Mouse (Mus musculus) G1E-ER4 (cell line): ENCODE results near the gene Chrne. TPM values are rescaled to one million over a fixed set of nuclear protein-coding genes. Genes with fewer than 3 reads are reported as not detected.

Experiments
- GATA1 ChIP-seq: IDR thresholded peaks from one replicate; pipeline ENCODE4 v1.8.0; 2012; ENCODE audit warnings: low read length, inconsistent platforms
- polyA plus RNA-seq: library from polyadenylated mRNA; stranded (reverse); fragments of >175 nt; gene quantifications from 2 replicates; pipeline ENCODE4 v1.2.3, GENCODE M21; 2012

The Chrne gene
- not detected in 2 replicates for polyA plus RNA-seq

DNA sequence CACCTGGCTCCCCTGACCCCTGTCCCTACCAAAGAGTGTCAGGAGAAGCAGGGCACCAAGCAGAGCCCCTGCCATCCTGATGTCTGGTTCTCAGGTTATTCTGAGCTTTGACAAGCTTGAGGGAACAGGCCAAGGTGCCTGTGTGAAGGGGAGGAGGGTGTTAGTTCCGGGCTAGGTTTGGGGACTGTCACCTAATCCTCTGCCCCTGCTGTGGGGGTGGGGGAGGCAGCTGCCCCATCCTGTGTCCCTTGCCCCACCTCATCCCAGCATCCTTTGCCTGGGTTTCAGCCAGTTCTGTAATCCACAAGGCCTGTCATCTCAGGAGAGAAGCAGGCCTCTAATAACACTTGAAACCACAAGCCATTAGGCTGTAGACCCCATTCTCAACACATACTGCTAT is at the start of gene Chrne:
Gene Chrne, minus strand, starts transcription at position 116 of the 400 bp plus-strand sequence.
- no peak for TF ChIP-seq GATA1

DNA sequence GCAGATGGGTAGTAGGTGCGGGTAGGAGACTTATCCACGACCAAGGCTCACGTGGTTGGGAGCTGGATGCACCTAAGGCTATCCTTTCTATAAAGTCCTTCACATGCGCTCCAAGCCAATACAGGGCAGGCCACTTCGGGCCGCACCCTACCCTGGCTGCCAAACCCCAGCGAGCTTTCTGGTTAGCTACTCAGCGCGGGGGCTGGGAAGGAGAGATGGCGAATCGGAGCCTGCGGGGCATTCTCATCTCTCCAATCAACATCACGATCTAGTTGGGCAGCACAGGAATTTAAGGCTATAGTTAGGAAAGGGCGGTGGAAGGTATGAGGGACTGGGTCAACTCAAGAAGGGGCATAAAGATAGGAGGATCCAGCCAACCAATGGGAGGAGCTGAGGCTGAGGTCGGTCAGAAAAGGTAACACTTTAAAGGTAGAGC is 49.3 kb upstream of the Chrne start:
- no peak for TF ChIP-seq GATA1

DNA sequence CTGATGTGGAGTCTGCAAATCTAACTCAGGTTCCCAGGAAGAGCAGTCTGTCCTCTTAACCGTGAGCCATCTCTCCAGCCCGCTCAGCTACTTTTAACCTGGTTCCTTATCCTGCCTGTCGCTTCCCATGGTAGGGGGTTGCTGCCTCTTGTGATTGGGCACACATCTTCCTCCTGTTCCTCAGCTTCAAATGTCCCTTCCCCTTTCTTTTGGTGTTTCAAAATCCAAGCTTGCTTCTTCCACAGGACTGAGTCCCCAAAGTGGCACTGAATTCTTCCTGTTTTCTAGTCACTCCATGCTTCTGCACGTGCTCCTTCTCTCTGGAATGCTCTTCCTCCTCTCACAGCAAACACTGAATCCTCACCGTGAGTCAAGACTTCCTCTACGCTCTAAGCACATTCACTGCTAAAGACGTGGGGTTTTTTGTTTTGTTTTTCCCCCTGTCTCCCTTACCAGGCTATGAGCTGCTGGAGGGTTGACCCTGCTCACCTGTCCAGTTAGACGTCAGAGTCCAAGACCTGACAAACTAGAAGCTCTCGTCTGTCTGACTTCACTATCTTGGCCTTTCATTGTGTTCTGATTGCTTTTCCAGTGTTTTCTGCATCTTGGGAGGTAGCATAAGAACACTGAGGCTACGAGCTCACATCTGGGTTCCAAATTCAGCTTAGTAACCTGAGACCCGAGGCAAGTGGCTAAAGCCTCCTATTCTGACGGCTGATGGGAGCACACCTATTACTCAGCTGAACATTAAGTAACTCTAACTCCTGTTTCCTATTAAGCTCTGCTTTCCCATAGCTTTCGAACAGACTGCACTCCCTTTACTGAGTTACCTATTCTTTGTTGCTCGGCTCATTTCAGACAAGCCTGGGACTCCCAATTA is 48.5 kb upstream of the Chrne start:
- no peak for TF ChIP-seq GATA1

DNA sequence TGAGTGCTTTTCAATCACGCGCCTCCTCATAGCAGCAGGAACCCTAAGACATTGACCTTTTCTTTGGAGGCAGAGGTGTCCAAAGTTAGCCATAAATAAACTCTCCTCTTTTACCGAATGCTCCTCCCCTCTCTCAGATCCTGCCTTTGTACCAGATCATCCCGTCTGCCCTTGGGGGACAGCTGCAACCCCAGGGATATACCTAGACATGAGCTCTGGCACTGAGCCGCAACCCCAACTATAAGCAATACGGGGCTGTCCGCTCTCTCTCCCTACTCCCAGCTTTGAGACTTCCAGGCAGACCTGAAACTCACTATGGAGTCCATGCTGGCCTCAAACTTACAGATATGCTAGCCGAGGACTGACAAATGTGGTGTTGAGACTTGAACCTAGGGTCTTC is 47.7 kb upstream of the Chrne start:
- TF ChIP-seq GATA1 = no peak

DNA sequence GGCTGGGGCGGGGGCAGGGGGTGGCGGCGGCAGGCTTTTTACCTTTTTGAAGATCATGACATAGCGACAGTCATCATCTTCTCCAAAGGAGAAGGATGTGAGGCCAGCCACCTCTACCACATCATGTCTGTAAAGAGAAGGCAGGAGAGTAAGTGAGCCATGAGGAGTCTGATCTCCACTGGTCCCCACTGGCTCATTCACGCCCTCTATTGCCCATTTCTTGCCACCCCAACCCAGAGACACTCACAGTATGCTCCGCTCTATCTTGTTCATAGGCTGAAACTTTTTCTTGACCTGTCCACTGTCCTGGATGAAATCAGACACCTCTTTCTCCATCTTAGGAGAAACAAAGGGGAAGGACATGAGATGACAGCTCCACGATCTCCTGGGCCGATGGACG is 45.7 kb upstream of the Chrne start:
- no peak for TF ChIP-seq GATA1

DNA sequence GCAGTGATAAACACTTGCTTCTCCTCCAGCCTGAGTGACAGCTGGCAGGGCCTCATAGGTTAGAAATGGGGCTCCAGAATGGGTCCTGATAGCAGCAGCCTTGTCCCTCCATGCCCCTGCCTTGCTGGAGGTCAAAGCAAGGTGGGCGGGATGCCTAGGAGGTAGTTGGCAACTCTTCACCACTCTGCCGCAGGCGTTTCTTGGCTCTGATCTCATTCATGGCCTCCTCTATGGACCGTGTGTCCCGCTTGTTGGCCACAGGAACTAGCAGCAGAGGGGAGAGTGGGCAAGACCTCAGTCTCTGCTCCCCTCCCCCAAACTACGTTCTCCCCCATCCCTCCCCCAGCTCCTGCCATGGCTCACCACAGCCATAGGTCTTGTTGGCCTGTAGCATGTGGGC is 44.9 kb upstream of the Chrne start:
- TF ChIP-seq GATA1 = no peak

DNA sequence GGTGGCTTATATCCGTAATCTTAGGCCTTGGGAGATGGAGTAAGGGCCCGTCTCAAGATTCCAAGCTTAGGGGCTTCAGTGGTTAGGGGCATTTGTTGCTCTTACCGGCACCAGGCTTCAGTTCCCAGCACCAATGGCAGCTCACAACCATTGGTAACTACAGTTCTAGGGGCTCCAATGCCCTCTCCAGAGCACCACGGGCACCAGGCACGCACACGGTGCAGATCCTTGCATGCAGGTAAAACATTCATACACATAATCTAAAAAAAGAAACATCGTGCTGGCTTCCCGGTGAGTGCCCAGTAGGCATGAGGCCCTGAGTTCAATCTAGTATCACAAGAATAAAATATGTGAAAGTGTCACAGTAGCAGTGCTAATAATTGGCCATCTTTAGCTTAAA is 44.1 kb upstream of the Chrne start:
- no peak for TF ChIP-seq GATA1

DNA sequence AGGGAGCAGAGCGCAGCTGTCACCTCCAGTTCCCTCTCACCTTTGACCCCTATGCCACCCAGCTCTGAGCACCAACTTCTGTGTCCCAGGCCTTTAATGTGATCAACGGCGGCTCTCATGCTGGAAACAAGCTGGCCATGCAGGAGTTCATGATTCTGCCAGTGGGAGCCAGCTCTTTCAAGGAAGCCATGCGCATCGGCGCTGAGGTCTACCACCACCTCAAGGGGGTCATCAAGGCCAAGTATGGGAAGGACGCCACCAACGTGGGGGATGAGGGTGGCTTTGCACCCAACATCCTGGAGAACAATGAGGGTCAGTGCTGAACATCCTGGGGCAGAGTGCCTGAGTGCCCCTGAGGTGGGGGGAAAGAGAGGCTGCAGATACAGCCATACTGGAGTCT is 41.6 kb upstream of the Chrne start:
- no peak for TF ChIP-seq GATA1

DNA sequence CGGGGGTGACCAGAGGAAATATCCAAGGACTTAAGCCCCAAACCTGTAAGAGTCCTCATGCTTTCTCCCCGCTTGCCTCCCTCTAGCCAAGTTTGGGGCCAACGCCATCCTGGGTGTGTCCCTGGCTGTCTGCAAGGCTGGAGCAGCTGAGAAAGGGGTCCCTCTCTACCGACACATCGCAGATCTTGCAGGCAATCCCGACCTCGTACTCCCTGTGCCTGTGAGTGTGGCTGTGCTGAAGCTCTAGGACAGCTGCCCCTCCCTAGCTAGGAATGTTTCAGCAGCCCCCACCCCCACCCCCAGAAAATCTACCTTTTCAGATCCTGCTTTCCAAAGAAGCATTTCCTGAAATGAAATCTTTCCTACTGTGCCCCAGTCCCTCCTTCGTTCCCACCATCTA is 39.9 kb upstream of the Chrne start:
- TF ChIP-seq GATA1 = no peak

DNA sequence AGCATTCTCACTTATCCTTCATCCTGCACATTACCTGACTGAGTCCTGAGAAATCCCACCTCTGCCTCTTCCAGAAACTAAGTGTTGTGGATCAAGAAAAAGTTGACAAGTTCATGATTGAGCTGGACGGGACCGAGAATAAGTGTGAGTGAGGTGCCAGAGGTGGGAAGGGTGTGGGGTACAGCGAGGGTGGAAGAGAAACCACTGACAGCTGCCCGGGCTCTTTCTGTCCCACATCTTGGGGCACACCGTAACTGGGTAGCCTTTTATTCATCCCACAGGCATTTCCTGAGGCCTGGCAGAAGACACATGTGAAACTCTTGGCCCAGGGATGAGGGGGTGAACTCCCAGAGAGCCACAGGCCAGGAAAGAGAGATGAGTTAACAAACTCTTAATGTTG is 39.5 kb upstream of the Chrne start:
- TF ChIP-seq GATA1 = no peak

DNA sequence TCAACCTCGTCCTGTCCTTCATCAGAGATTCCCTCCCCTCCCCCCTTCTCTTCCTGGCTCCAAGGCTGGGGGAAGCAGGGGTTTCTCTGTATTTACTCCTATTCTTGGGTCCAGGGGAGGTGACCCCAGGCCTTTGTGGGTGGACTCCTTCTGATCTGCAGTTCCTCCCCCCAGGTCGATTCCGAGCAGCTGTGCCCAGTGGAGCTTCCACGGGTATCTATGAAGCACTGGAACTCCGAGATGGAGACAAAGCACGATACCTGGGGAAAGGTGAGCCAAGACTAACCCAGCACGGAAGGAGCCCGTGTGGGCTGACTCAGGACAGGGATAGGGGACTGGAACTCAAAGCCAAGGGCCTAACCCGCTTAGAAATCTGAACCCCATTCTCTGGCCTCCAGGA is 39.0 kb upstream of the Chrne start:
- no peak for TF ChIP-seq GATA1

DNA sequence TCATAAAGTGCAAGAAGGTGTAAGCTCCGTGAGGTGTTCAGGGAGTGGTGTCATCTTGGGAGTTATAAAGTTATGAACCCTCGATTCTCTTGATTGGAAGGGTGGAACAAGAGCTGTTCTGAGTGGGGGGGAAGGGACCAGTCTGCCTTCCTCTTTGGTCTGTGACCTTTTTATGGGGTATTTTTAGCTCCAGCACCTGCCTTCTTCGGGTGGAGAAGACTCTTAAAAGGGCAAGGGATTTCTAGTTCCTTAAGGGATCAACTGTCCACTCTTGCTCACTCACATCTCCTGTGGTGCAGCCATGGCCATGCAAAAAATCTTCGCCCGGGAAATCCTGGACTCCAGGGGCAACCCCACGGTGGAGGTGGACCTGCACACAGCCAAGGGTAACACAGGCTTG is 38.6 kb upstream of the Chrne start:
- no peak for TF ChIP-seq GATA1

DNA sequence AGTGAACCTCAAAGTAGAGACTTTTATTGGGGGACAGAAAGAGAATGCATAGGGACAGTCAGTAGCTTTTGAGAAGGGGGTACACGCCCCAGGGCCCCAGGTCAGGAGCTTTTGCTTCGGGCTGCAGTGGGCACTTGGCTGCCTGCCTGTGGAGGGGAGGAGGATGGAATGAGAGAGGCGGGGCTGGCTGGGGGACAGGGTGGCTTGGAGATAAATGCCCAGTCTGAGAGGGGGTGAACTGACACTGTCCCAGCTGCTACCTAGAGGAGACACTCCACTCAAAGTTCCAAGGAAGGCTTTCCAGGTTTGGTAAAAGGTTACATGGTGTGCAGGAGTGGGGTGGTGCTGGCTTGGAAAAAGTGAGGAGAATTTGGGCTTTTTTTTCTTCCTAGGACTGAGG is 37.9 kb upstream of the Chrne start, which contains the start of gene Eno3:
Gene Eno3, plus strand, starts transcription at position 239 of the 400 bp plus-strand sequence.
- no peak for TF ChIP-seq GATA1

DNA sequence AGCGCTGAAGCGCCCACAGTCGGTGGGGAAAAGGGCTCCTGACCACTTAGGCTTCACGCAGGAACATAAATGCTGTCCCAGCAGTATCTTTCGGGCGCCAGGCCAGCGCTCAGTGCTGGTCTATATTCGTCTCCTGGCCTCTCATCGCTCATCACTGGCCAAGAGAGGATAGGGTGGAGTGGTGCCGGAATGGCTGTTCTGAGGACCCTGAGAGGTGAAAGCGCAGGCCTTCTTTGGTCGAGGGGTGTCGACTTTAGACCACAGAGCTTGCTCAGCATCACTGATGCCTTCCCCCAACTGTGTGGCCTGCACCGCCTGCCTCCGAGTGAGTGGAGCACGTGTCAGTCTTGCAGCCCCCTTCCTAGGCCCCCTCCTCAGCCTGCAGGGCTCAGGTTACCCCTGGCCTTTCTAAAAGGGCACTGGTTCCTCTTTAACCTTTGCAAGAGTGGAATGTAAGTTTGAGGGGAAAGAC is 37.5 kb upstream of the Chrne start:
- no peak for TF ChIP-seq GATA1

DNA sequence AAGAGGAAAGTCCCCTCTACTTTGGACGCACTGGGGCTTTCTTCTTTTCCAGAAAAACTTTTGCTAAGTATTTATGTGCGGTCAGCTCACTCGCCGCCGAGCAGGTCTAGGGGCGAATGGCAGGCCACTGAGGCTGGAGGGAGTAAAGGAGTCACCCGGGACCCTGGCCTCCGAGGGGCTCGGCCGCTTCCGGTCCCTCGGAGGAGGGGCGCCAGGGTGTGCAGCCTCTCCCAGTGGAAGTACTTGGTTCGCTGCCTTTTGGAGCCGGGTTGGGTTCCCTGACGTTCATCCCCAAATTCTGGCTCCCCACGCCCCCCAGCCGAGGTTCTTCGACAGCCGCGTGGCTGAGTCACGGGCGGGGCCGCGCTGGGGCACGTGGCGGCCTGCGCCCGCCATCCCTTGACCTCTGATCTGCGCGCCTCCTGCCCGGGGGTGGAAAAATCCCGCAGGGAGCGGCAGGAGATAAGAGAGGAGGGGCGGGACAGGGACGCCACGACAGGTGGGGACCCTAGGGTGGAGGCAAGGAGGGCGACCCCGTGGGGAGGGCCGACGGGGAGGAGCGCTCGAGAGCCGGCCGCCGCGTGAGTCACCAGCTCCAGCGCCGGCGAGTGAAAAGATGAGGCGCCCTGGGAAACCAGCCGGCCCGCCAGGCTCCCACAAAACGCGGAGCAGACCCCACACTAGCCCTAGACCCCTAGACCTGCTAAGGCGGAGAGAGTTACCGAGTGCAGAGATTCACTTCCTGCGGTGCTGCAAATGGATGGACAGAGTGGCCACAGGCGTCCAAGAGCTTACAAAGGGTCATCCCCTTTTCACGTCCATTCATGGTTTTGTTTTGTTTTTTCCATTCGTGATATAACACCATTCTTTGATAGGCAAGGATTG is 36.8 kb upstream of the Chrne start:
- no peak for TF ChIP-seq GATA1

DNA sequence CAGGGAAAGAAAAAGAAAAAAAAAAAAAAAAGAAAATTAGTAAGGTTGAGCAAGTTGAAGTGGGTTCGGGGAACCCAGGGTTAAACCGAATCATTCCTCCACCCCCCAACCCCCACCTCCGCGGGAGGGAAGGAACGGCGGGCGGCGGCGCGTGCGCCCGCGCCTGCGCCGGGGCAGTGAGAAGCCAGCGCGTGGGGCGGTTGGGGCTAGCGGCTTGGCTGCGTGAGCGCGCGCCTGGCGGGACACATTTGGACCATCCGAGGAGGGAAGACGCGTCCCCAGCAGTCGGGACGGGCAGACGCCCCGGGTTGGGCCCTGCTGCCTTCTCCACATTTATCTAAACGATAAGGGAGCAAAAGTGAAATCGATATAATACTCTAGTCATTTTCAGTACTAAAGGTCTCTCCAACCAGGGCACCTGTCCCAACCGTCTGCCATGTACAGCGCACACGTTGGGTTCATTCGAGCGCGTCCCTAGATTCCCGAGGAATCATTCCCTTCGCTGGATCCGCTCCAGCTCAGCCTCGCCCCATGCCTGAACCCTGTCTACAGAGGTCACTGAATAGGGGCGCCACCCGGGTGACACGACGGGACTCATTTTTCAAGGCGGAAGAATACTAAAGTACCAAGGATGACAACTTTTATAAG is 36.0 kb upstream of the Chrne start:
- no peak for TF ChIP-seq GATA1
